Mouse (Mus musculus) lung, postnatal 0 days (tissue): Measurements from ENCODE around the gene Frmd6. TPM values are rescaled to one million over a fixed set of nuclear protein-coding genes. Genes with fewer than 3 reads are reported as not detected.
A peak's percentile ranks its signal among the peaks of the same experiment; 100 is the strongest.

ENCODE experiments used
- ATAC-seq: fragments of 200-750 bp; cut with Nextera tagmentation; 2 replicates; pipeline ENCODE4 v1.8.0; 2017; ENCODE audit warnings: moderate library complexity
- DNase-seq: peaks from one replicate; pipeline ENCODE4 v3.0.0-alpha.2; 2016; ENCODE audit warnings: low spot score
- H3K27ac ChIP-seq: fragments of 300-500 bp; sonication (generic); 2 replicates; pipeline ENCODE4 v1.5.1; 2014; ENCODE audit warnings: antibody characterized with exemption, mild to moderate bottlenecking, low read length, mixed read lengths
- H3K27me3 ChIP-seq: fragments of 300-500 bp; sonication (generic); replicated peaks from 2 replicates; pipeline ENCODE4 v1.6.1; 2014; ENCODE audit warnings: low read length, mixed read lengths; ENCODE audit not compliant: insufficient read depth
- H3K36me3 ChIP-seq: fragments of 300-500 bp; sonication (generic); 2 replicates; pipeline ENCODE4 v1.6.1; 2014; ENCODE audit warnings: low read length, mixed read lengths; ENCODE audit not compliant: insufficient read depth
- H3K4me1 ChIP-seq: fragments of 300-500 bp; sonication (generic); 2 replicates; pipeline ENCODE4 v1.6.1; 2014; ENCODE audit warnings: antibody characterized with exemption, low read depth, low read length, mixed read lengths; ENCODE audit not compliant: insufficient read depth
- H3K4me2 ChIP-seq: fragments of 300-500 bp; sonication (generic); replicated peaks from 2 replicates; pipeline ENCODE4 v1.6.1; 2014; ENCODE audit warnings: low read depth, mild to moderate bottlenecking, low read length, moderate library complexity, mixed read lengths
- H3K4me3 ChIP-seq: fragments of 300-500 bp; sonication (generic); 2 replicates; pipeline ENCODE4 v1.5.1; 2014; ENCODE audit warnings: low read depth, low read length
- H3K9ac ChIP-seq: fragments of 300-500 bp; sonication (generic); replicated peaks from 2 replicates; pipeline ENCODE4 v1.6.1; 2014; ENCODE audit warnings: low read depth, mild to moderate bottlenecking
- H3K9me3 ChIP-seq: fragments of 300-500 bp; sonication (generic); 2 replicates; pipeline ENCODE4 v1.6.1; 2016; ENCODE audit warnings: low read length, mixed read lengths
- CTCF ChIP-seq: IDR thresholded peaks from 2 replicates; pipeline ENCODE4 v1.5.1; 2016; ENCODE audit warnings: antibody characterized with exemption, mild to moderate bottlenecking
- EP300 ChIP-seq: IDR thresholded peaks from 2 replicates; pipeline ENCODE4 v1.6.1; 2016; ENCODE audit warnings: antibody characterized with exemption, mild to moderate bottlenecking, control low read depth
- WGBS: fragments of 180-500 bp; shearing (Covaris S2); extraction: QIAGEN DNeasy Blood & Tissue Kit; methylation state at CpG from one replicate; pipeline ENCODE4 v1.1.7; 2014; 5-methylcytosine and 5-hydroxymethylcytosine counted together
- polyA plus RNA-seq: library from polyadenylated mRNA; unstranded; fragments of >200 nt; fragmentation: Nextera tagmentation; extraction: Ambion mirVana; gene quantifications from 2 replicates; pipeline ENCODE4 v1.2.1, GENCODE M21; 2015

The Frmd6 gene
- polyA plus RNA-seq, 1 experiment from 2014 or later, result 25.5 TPM

DNA sequence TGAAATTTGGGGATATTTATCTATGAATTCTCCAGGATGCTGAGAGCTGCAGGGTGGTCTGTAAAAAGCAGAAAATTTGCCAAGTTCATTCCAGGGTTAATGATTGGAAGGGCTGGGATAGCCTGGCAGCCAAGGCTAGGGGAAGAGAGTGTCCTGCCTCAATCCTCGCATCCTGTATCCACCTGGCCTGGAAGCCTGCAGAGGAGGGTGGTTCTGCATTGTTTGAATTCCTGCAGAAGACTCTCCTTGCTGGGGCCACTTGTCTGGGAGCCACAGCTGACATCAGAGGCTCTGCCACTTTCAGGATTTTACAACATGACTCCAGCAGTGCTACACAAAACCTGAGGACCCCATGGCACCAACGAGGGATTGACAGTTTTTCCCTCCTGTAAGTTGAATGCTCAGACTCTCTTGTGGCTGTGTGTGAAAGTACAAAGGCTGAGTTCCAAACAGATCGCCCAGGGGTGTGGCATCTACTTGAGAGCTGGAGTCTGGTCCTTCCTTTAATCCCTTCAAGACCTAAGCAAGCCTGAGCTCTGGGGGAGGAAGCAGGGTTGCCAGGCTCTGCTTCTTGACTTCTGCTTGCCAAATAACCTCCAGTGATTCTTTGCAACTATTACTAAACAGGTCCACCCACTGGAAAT lies 12.4 kb upstream of the Frmd6 start:
- peak overlapping the region; percentile 68 for H3K27ac ChIP-seq
- WGBS, result 7% methylated on average over 3 of the region's 3 CpGs
- H3K27me3 ChIP-seq, result no peaks in the 10 kb centered on the region
- no peak overlapping the region for H3K4me3 ChIP-seq
- no peaks in the 10 kb centered on the region; the same call in 1 of the 2 replicates for H3K4me1 ChIP-seq
- no peak overlapping the region for H3K9ac ChIP-seq
- H3K4me2 ChIP-seq, result no peak overlapping the region
- DNase-seq (peak; percentile 67), ATAC-seq (peak; percentile 76)
- H3K9me3 ChIP-seq, result no peaks in the 10 kb centered on the region
- TF ChIP-seq CTCF, result no peak
- TF ChIP-seq EP300, result peak; percentile 60; the same call in 1 of the 2 replicates
- no peaks in the 10 kb centered on the region for H3K36me3 ChIP-seq

DNA sequence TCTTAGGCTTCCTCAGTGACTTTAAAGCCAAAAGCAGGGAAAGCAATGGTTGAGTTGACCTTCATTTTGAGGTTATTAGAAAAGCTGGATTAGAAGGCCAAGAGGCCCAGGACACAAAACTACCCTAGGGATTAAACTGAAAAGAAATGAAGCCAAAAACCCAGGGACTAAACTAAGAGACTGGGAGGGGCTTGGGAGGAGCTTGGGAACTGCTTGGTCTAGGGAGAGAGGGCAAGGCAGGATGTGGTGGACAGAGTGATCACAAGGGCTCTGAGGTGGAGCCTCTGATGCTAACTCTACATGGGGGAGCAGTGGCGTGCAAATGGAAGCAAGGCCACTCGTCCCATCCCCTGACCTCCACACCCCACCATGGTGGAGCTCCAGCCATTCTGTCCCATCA lies 8.6 kb upstream of the Frmd6 start:
- H3K4me3 ChIP-seq, result no peak overlapping the region
- 100% methylated on average over 2 of the region's 2 CpGs for WGBS
- DNase-seq, result no peak

DNA sequence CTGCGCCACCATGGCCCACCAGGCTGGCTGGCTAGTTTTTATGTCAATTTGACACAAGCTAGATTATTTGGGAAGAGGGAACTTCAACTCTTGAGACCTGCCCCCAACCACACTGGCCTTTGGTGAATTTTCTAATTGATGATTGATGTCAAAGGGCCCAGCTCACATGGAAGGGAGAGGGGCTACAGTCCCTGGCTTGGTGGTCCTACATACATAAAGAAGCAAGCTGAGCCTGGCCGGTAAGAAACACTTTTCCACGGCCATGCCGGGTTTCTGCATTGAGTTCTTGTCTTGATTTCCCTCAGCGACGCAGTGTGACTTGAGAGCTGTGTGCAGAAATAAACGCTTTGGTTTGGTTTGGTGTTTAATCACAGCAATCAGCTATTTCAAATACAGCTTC lies 1.3 kb upstream of the Frmd6 start:
- DNase-seq (no peak), ATAC-seq (no peak)
- Histone ChIP-seq H3K36me3 (no peaks in the 10 kb centered on the region), H3K4me2 (peak overlapping the region; percentile 78; the same call in 1 of the 2 replicates), H3K27ac (no peak overlapping the region), H3K9me3 (no peaks in the 10 kb centered on the region), H3K27me3 (no peaks in the 10 kb centered on the region), H3K4me1 (peaks cover 5% of the 10 kb centered on the region; the same call in 1 of the 2 replicates), H3K4me3 (peak overlapping the region; percentile 94; the same call in 1 of the 2 replicates), H3K9ac (no peak overlapping the region)
- TF ChIP-seq EP300, result no peak
- no peak for TF ChIP-seq CTCF
- WGBS, result 52% methylated on average over 7 of the region's 7 CpGs

More for the DNA sequence above, 8.6 kb upstream of the Frmd6 start:
- no peak overlapping the region for H3K9ac ChIP-seq
- TF ChIP-seq EP300, result no peak
- no peak for TF ChIP-seq CTCF
- H3K27ac ChIP-seq, result no peak overlapping the region
- ATAC-seq, result no peak
- no peak overlapping the region for H3K4me2 ChIP-seq
- H3K9me3 ChIP-seq, result no peaks in the 10 kb centered on the region
- no peaks in the 10 kb centered on the region for H3K27me3 ChIP-seq
- no peaks in the 10 kb centered on the region for H3K36me3 ChIP-seq
- no peaks in the 10 kb centered on the region; the same call in 1 of the 2 replicates for H3K4me1 ChIP-seq

DNA sequence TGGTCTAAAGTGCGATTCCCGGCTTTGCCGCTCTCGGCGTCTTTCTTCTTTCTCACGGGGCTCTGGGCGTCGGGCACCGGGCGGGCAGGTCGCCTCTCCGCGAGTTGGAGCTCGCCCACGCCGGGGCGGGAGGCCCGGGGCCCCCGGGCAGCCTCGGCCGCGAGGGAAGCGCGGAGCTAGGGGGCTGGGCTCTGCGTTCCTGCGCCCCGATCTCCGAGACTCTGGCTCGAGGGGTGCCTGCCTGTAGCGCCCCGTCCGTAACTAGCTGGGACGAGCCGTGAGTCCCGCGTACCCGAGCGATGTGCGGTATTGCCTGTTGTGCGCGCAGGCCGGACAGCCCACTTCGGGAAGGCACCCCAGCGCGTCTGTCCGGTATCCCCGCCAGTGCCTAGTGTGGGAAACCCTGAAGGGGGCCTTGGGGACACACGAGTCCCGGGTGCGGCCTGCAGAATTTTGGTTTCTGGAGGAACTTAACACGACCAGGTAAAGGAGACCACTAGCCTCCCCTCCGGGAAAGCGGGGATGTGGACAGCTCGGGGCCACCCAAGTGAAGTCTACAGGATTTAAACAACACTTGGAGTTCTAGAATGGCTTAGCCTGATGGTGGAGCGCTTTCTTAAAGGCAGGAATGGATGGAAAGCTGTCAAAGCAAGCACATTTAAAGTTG lies 470 bp downstream of the Frmd6 start:
- Histone ChIP-seq H3K4me2 (peak overlapping the region; percentile 78), H3K27ac (peak overlapping the region; percentile 98), H3K36me3 (no peaks in the 10 kb centered on the region), H3K9me3 (no peaks in the 10 kb centered on the region), H3K9ac (peak overlapping the region; percentile 96), H3K4me3 (peak overlapping the region; percentile 94), H3K4me1 (peaks cover 8% of the 10 kb centered on the region; the same call in 1 of the 2 replicates), H3K27me3 (no peaks in the 10 kb centered on the region)
- WGBS, result under 1% methylated on average over 54 of the region's 55 CpGs
- ATAC-seq (peak; percentile 44), DNase-seq (peak; percentile 65)
- no peak for TF ChIP-seq CTCF
- TF ChIP-seq EP300, result no peak

DNA sequence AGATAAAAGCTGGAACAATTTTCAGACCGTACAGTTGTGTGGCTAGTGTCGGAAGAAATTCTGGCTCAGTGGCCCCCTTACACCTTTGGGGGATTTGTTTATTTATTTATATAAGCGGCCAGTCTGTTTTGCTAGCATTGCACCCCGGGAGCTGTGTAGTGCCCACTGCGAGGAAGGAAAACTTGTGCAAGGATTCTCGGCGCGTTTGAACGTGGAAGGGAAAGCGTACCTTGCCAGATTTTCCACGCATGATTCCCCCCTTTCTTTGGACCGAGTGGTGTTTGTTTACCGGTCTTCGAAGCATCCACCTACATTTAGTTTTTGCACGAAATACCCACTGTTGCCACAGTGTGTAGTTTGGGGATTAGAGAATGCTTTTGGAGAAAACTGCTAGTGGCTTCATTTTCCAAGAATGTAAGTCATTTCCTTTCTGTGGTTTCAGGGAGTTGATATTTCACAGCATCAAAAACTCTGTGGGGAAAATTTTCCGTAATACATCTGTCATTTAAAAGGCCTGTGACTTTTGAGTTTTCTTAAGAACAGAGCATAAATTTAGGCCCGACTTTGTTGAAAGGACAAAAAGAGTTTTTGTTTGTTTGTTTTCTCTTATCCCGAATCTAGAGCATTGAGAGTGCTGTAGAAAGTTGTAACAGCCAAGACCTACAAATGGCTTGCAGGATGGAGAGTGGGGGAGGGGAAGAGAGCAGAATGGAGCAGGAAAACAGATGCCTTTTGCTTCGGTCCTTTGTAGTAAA lies 1.2 kb downstream of the Frmd6 start:
- WGBS, result 2% methylated on average over 19 of the region's 19 CpGs
- H3K4me1 ChIP-seq, result peaks cover 8% of the 10 kb centered on the region; the same call in 1 of the 2 replicates
- H3K27ac ChIP-seq, result peak overlapping the region; percentile 98
- ATAC-seq, result no peak
- peak overlapping the region; percentile 96 for H3K9ac ChIP-seq
- peak; percentile 59 for DNase-seq
- H3K9me3 ChIP-seq, result no peaks in the 10 kb centered on the region
- no peak for TF ChIP-seq CTCF
- no peak; the same call in 1 of the 2 replicates for TF ChIP-seq EP300
- H3K4me2 ChIP-seq, result peak overlapping the region; percentile 78
- H3K27me3 ChIP-seq, result no peaks in the 10 kb centered on the region
- no peaks in the 10 kb centered on the region for H3K36me3 ChIP-seq
- peak overlapping the region; percentile 94 for H3K4me3 ChIP-seq
